Mouse (Mus musculus) megakaryocyte, adult 5-6 weeks (primary cell): ENCODE measurements around the gene Gm19684. TPM values are rescaled to one million over a fixed set of nuclear protein-coding genes. Genes with fewer than 3 reads are reported as not detected.
"Not testable (repeated sequence)": the region's sequence is repeated elsewhere in the genome, so short reads cannot be mapped to it uniquely, and the experiment has no call there.

Source experiments
- ATAC-seq: 2 replicates; pipeline ENCODE4 v1.8.0; 2016; ENCODE audit warnings: mild to moderate bottlenecking, inconsistent platforms; ENCODE audit not compliant: poor library complexity, severe bottlenecking
- total RNA-seq, 2 experiments: library from RNA; stranded (forward) in 1 of 2; stranded (reverse) in 1 of 2; fragments of 153-499, 151-499 nt in 1 of 2; fragments of 221-1000, 200-1000 nt in 1 of 2; gene quantifications; 2 replicates each; pipeline versions ENCODE4 v1.2.3 to v1.2.4; 2015 to 2017

The Gm19684 gene
- total RNA-seq, 2 experiments from 2014 or later, result 0.15 to 0.62 TPM

GRCm38 (mm10) chr17:36128968-36129817, 7.7 kb downstream of the Gm19684 start, which contains the start of gene Gm7030:
TSS of gene Gm7030 (minus strand) at chr17:36129425.
- not testable (repeated sequence) for ATAC-seq

GRCm38 (mm10) chr17:36131516-36132265, 10.2 kb downstream of the Gm19684 start:
- ATAC-seq, result no peak

GRCm38 (mm10) chr17:36135421-36136231, 14.1 kb downstream of the Gm19684 start:
- peak; percentile 68 for ATAC-seq

GRCm38 (mm10) chr17:36136299-36136848, 14.9 kb downstream of the Gm19684 start:
- ATAC-seq, result not testable (repeated sequence)

- peak; percentile 72 for ATAC-seq
Observed at GRCm38 (mm10) chr17:36145111-36145860, 23.8 kb downstream of the Gm19684 start.

GRCm38 (mm10) chr17:36145861-36146156, 24.3 kb downstream of the Gm19684 start:
- not testable (repeated sequence) for ATAC-seq

- ATAC-seq, result not testable (repeated sequence)
Observed at GRCm38 (mm10) chr17:36146937-36147336, 25.5 kb downstream of the Gm19684 start.

- ATAC-seq, result not testable (repeated sequence)
Observed at GRCm38 (mm10) chr17:36148468-36148867, 27.0 kb downstream of the Gm19684 start.

- not testable (repeated sequence) for ATAC-seq
Observed at GRCm38 (mm10) chr17:36151200-36151599, 29.7 kb downstream of the Gm19684 start.

GRCm38 (mm10) chr17:36154271-36155149, 33.0 kb downstream of the Gm19684 start:
- ATAC-seq, result no peak

GRCm38 (mm10) chr17:36157782-36158181, 36.3 kb downstream of the Gm19684 start:
- ATAC-seq, result not testable (repeated sequence)

GRCm38 (mm10) chr17:36158264-36158663, 36.8 kb downstream of the Gm19684 start:
- ATAC-seq, result not testable (repeated sequence)

- 0 out of 2 replicates have a peak, but pooled peaks have one; percentile 24 for ATAC-seq
Observed at GRCm38 (mm10) chr17:36161129-36162051, 39.9 kb downstream of the Gm19684 start.

- not testable (repeated sequence) for ATAC-seq
Observed at GRCm38 (mm10) chr17:36166901-36167300, 45.4 kb downstream of the Gm19684 start.

GRCm38 (mm10) chr17:36167306-36168038, 46.0 kb downstream of the Gm19684 start:
- peak; percentile 59 for ATAC-seq

- peak; percentile 24; the same call in 1 of the 2 replicates for ATAC-seq
Observed at GRCm38 (mm10) chr17:36168039-36168652, 46.7 kb downstream of the Gm19684 start, which contains the start of gene Gm8909. TSS of gene Gm8909 (minus strand) at chr17:36168537.
